Mouse (Mus musculus): ENCODE measurements around the gene Fkbp1b.
"Not testable (repeated sequence)": the region's sequence is repeated elsewhere in the genome, so short reads cannot be mapped to it uniquely, and the experiment has no call there.

Gene Fkbp1b

GRCm38 (mm10) chr12:4841392-4841887 is at the start of gene Fkbp1b:
TSS of gene Fkbp1b (minus strand) at chr12:4841591.
- peak; percentile 55 for DNase-seq

- DNase-seq, result no peak
Measured at GRCm38 (mm10) chr12:4889891-4890290, 48.5 kb upstream of the Fkbp1b start.

- no peak for DNase-seq
Measured at GRCm38 (mm10) chr12:4889251-4889650, 47.9 kb upstream of the Fkbp1b start.

GRCm38 (mm10) chr12:4888739-4889138 is 47.3 kb upstream of the Fkbp1b start:
- no peak for DNase-seq

- not testable (repeated sequence) for DNase-seq
Measured at GRCm38 (mm10) chr12:4886581-4886980, 45.2 kb upstream of the Fkbp1b start.

- no peak for DNase-seq
Measured at GRCm38 (mm10) chr12:4885062-4885461, 43.7 kb upstream of the Fkbp1b start.

- DNase-seq, result no peak
Measured at GRCm38 (mm10) chr12:4882086-4882485, 40.7 kb upstream of the Fkbp1b start.

- no peak for DNase-seq
Measured at GRCm38 (mm10) chr12:4879048-4879447, 37.7 kb upstream of the Fkbp1b start.

- no peak for DNase-seq
Measured at GRCm38 (mm10) chr12:4878296-4878783, 36.9 kb upstream of the Fkbp1b start.

- no peak for DNase-seq
Measured at GRCm38 (mm10) chr12:4875623-4876022, 34.2 kb upstream of the Fkbp1b start.

GRCm38 (mm10) chr12:4874161-4874927 is 33.0 kb upstream of the Fkbp1b start, which contains the start of gene Mfsd2b:
TSS of gene Mfsd2b (minus strand) at chr12:4874359.
- peak; percentile 61 for DNase-seq

GRCm38 (mm10) chr12:4873531-4873930 is 32.1 kb upstream of the Fkbp1b start:
- DNase-seq, result no peak

- DNase-seq, result no peak
Measured at GRCm38 (mm10) chr12:4872983-4873477, 31.6 kb upstream of the Fkbp1b start.

- no peak for DNase-seq
Measured at GRCm38 (mm10) chr12:4872273-4872672, 30.9 kb upstream of the Fkbp1b start.

- DNase-seq, result no peak
Measured at GRCm38 (mm10) chr12:4871260-4871659, 29.9 kb upstream of the Fkbp1b start.

- no peak for DNase-seq
Measured at GRCm38 (mm10) chr12:4868924-4869323, 27.5 kb upstream of the Fkbp1b start.

- no peak for DNase-seq
Measured at GRCm38 (mm10) chr12:4864338-4864690, 22.9 kb upstream of the Fkbp1b start.

GRCm38 (mm10) chr12:4863654-4864337 is 22.4 kb upstream of the Fkbp1b start:
- DNase-seq, result no peak

GRCm38 (mm10) chr12:4862672-4863071 is 21.3 kb upstream of the Fkbp1b start:
- no peak for DNase-seq

GRCm38 (mm10) chr12:4859241-4859914 is 18.0 kb upstream of the Fkbp1b start:
- DNase-seq, result no peak

GRCm38 (mm10) chr12:4856834-4857233 is 15.4 kb upstream of the Fkbp1b start:
- DNase-seq, result no peak

- DNase-seq, result no peak
Measured at GRCm38 (mm10) chr12:4856160-4856559, 14.8 kb upstream of the Fkbp1b start.

GRCm38 (mm10) chr12:4843741-4844140 is 2.4 kb upstream of the Fkbp1b start:
- DNase-seq, result no peak

Data from right cerebral cortex, postnatal 4 days (tissue).